Mouse (Mus musculus): ENCODE data around the gene Marc2. TPM values are rescaled to one million over a fixed set of nuclear protein-coding genes. Genes with fewer than 3 reads are reported as not detected.

Gene Marc2
- polyA plus RNA-seq, 1 experiment from 2014 or later, result 177 TPM

DNA sequence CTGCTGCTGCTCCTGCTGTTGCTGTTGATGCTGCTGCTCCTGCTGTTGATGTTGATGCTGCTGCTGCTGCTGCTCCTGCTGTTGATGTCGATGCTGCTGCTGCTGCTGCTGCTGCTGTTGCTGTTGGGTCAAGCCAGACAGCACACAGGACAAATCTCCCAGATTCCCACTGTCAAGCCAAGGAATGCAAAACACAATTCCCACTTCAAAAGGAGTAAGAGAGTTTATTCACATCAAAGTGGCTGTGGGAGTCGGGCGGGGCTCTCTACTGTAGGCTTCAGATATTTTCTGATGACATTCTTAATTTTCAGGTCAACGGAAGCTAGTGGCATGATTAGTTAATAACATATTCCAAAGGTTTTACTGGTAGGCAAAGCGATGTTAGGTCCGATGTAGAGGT lies 16.4 kb upstream of the Marc2 start:
- Histone ChIP-seq H3K36me3 (ENCODE audit: control insufficient read depth, insufficient read depth, low read length) (no peaks in the 10 kb centered on the region), H3K4me3 (ENCODE audit: low read length) (no peak overlapping the region), H3K4me1 (ENCODE audit: control insufficient read depth, insufficient read depth, low read length) (0 out of 2 replicates have a peak, but pooled peaks cover 7% of the 10 kb centered on the region), H3K27ac (ENCODE audit: low read depth, low read length) (no peak overlapping the region), H3K9ac (ENCODE audit: low read depth, low read length) (no peak overlapping the region), H3K4me2 (replicated peaks; ENCODE audit: low read depth, low read length) (no peak overlapping the region), H3K27me3 (ENCODE audit: control insufficient read depth, insufficient read depth, low read length) (no peaks in the 10 kb centered on the region), H3K9me3 (ENCODE audit: control insufficient read depth, low read length) (no peaks in the 10 kb centered on the region)
- ATAC-seq (ENCODE audit: low FRiP score, low TSS enrichment), result no peak
- 93% methylated on average over 6 of the region's 6 CpGs for WGBS

DNA sequence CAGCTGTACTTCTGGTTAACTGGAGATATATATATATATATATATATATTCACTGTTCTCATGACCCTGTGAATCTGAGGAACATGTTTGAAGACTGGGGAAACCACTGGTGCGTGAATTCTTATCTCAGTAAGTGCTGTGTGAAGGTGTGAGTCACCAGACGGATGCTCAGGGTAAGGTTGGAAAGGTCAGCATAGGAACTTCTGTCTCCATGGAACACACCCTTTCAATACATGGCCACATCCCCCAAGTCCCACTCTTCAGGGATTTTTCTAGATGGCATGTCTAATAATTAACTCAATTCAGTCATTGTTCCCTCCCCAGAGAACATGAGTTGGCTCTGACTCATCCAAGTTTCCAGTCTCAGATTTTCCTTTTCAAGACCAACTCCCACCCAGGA lies 15.3 kb upstream of the Marc2 start:
- 68% methylated on average over 2 of the region's 2 CpGs for WGBS

DNA sequence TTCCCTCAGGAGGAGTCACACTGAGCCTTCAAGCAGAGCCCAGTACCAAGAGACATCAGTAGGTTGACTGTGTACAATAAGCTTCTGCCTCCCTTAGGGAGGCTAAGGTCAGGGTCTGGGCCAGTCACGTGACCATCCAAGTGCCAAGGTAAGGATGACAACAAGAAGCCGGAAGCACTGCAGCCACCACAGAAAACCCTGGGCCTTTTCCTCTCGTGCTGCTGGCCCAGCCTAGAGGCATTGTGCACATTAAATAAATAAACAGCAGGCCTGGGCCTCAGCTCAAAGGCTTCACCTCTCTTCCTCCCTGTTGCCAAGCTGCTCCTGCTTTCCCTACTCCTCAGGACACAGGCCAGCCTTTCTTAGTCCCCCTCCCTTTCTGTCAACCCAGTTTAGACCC lies 14.0 kb upstream of the Marc2 start:
- Histone ChIP-seq H3K9me3 (ENCODE audit: control insufficient read depth, low read length) (no peaks in the 10 kb centered on the region), H3K36me3 (ENCODE audit: control insufficient read depth, insufficient read depth, low read length) (no peaks in the 10 kb centered on the region), H3K9ac (ENCODE audit: low read depth, low read length) (no peak overlapping the region), H3K27me3 (ENCODE audit: control insufficient read depth, insufficient read depth, low read length) (no peaks in the 10 kb centered on the region), H3K4me2 (replicated peaks; ENCODE audit: low read depth, low read length) (no peak overlapping the region), H3K4me1 (ENCODE audit: control insufficient read depth, insufficient read depth, low read length) (0 out of 2 replicates have a peak, but pooled peaks cover 7% of the 10 kb centered on the region), H3K4me3 (ENCODE audit: low read length) (no peak overlapping the region), H3K27ac (ENCODE audit: low read depth, low read length) (no peak overlapping the region)
- WGBS, result 48% methylated on average over 3 of the region's 3 CpGs
- ATAC-seq (ENCODE audit: low FRiP score, low TSS enrichment), result no peak; the same call in 1 of the 2 replicates

More for the DNA sequence above, 15.3 kb upstream of the Marc2 start:
- no peak; the same call in 1 of the 2 replicates for ATAC-seq (ENCODE audit: low FRiP score, low TSS enrichment)
- H3K36me3 ChIP-seq (ENCODE audit: control insufficient read depth, insufficient read depth, low read length), result no peaks in the 10 kb centered on the region
- no peak overlapping the region for H3K4me2 ChIP-seq (replicated peaks; ENCODE audit: low read depth, low read length)
- no peak overlapping the region for H3K4me3 ChIP-seq (ENCODE audit: low read length)
- no peak overlapping the region for H3K27ac ChIP-seq (ENCODE audit: low read depth, low read length)
- no peaks in the 10 kb centered on the region for H3K27me3 ChIP-seq (ENCODE audit: control insufficient read depth, insufficient read depth, low read length)
- no peak overlapping the region for H3K9ac ChIP-seq (ENCODE audit: low read depth, low read length)
- H3K4me1 ChIP-seq (ENCODE audit: control insufficient read depth, insufficient read depth, low read length), result 0 out of 2 replicates have a peak, but pooled peaks cover 7% of the 10 kb centered on the region
- no peaks in the 10 kb centered on the region for H3K9me3 ChIP-seq (ENCODE audit: control insufficient read depth, low read length)

DNA sequence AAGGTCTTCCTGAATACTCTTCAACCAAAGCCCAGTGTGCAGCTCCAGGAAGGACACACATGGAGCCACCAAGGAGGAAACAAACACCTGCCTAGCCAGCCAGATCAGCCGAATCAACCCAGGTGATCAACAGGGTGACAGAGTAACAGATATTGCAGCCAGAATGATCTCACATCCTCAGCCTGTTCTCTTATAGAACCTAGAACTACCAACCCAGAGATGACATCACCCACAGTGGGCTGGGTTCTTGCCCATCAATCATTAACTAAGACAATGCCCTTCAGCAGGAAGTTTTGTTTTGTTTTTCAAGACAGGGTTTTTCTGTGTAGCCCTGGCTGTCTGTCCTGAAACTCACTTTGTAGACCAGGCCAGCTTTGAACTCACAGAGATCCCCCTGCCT lies 12.0 kb upstream of the Marc2 start:
- no peaks in the 10 kb centered on the region for H3K36me3 ChIP-seq (ENCODE audit: control insufficient read depth, insufficient read depth, low read length)
- no peak overlapping the region for H3K27ac ChIP-seq (ENCODE audit: low read depth, low read length)
- no peaks in the 10 kb centered on the region for H3K9me3 ChIP-seq (ENCODE audit: control insufficient read depth, low read length)
- H3K27me3 ChIP-seq (ENCODE audit: control insufficient read depth, insufficient read depth, low read length), result no peaks in the 10 kb centered on the region
- ATAC-seq (ENCODE audit: low FRiP score, low TSS enrichment), result no peak
- H3K4me2 ChIP-seq (replicated peaks; ENCODE audit: low read depth, low read length), result no peak overlapping the region
- H3K4me1 ChIP-seq (ENCODE audit: control insufficient read depth, insufficient read depth, low read length), result peaks cover 3% of the 10 kb centered on the region; the same call in 1 of the 2 replicates
- WGBS, result 90% methylated on average over 1 of the region's 1 CpGs
- no peak overlapping the region for H3K9ac ChIP-seq (ENCODE audit: low read depth, low read length)
- no peak overlapping the region for H3K4me3 ChIP-seq (ENCODE audit: low read length)

DNA sequence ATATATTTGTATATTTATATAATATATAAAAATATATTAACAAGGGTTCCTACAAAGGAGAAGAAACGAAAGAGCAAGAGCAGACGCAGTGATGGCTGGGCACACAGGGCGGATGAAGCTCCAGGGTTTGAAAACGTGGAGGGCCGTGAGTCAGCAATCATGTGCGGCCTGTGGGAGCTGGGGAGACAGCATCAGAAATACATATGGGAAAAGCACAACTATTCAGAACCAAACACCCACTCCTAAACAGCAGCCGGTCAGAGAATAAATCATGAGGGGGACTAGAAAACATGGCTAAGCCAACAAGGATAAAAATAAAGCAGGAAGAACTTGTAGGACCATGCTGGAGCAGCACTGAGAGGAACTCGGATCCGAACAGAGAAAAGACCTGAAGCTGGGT lies 11.0 kb upstream of the Marc2 start:
- Histone ChIP-seq H3K27ac (ENCODE audit: low read depth, low read length) (no peak overlapping the region), H3K4me1 (ENCODE audit: control insufficient read depth, insufficient read depth, low read length) (peaks cover 3% of the 10 kb centered on the region; the same call in 1 of the 2 replicates), H3K27me3 (ENCODE audit: control insufficient read depth, insufficient read depth, low read length) (no peaks in the 10 kb centered on the region), H3K4me2 (replicated peaks; ENCODE audit: low read depth, low read length) (no peak overlapping the region), H3K9me3 (ENCODE audit: control insufficient read depth, low read length) (no peaks in the 10 kb centered on the region), H3K4me3 (ENCODE audit: low read length) (no peak overlapping the region), H3K36me3 (ENCODE audit: control insufficient read depth, insufficient read depth, low read length) (no peaks in the 10 kb centered on the region), H3K9ac (ENCODE audit: low read depth, low read length) (no peak overlapping the region)
- 86% methylated on average over 9 of the region's 9 CpGs for WGBS
- no peak for ATAC-seq (ENCODE audit: low FRiP score, low TSS enrichment)

DNA sequence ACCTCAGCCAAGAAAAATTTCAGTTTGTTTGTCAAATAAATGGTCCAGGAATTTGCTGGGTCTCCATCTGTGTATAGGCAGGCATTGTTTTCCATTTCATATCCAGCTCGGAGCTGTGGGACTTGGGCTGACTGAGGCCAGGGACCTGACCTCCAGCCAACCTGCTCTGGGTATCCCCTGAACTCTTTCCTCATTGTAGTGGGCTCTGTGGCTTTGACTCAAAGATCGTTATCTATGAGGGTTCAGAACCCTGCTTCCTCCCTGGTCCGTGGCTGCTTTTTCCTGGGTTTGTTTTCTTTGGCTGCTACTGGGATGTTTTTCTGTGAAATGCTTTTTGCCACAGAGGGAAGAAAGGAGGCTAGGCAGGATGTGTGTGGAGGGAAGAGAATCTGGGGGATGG lies 7.7 kb upstream of the Marc2 start:
- peak; percentile 6; the same call in 1 of the 2 replicates for ATAC-seq (ENCODE audit: low FRiP score, low TSS enrichment)
- H3K4me1 ChIP-seq (ENCODE audit: control insufficient read depth, insufficient read depth, low read length), result peaks cover 12% of the 10 kb centered on the region; the same call in 1 of the 2 replicates
- 35% methylated on average over 3 of the region's 3 CpGs for WGBS
- no peaks in the 10 kb centered on the region for H3K27me3 ChIP-seq (ENCODE audit: control insufficient read depth, insufficient read depth, low read length)
- H3K36me3 ChIP-seq (ENCODE audit: control insufficient read depth, insufficient read depth, low read length), result no peaks in the 10 kb centered on the region
- no peak overlapping the region for H3K9ac ChIP-seq (ENCODE audit: low read depth, low read length)
- no peaks in the 10 kb centered on the region for H3K9me3 ChIP-seq (ENCODE audit: control insufficient read depth, low read length)
- no peak overlapping the region for H3K4me3 ChIP-seq (ENCODE audit: low read length)
- peak overlapping the region; percentile 78; the same call in 1 of the 2 replicates for H3K27ac ChIP-seq (ENCODE audit: low read depth, low read length)
- H3K4me2 ChIP-seq (replicated peaks; ENCODE audit: low read depth, low read length), result no peak overlapping the region; the same call in 1 of the 2 replicates

DNA sequence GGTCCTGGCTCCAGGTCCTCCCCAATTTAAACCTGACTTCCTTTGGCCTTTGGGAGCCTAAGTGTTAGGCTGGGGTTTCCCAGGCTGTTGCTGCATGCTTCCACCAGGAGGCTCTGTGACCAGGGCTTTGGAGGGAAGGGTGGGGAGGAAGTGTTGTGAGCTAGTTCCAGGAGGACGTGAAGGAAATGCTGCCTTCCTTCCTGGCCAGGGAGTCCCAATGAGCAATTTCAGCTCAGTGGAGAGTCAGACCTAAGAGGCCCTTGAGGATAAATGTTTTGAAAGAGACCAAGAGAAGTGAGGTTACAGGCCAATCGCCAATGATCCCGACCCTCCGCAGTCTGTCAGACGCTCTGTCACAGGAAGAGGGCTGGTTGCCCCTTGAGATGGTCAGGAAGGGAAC lies 7.1 kb upstream of the Marc2 start:
- Histone ChIP-seq H3K27me3 (ENCODE audit: control insufficient read depth, insufficient read depth, low read length) (no peaks in the 10 kb centered on the region), H3K36me3 (ENCODE audit: control insufficient read depth, insufficient read depth, low read length) (no peaks in the 10 kb centered on the region), H3K4me3 (ENCODE audit: low read length) (no peak overlapping the region), H3K4me1 (ENCODE audit: control insufficient read depth, insufficient read depth, low read length) (peaks cover 12% of the 10 kb centered on the region; the same call in 1 of the 2 replicates), H3K4me2 (replicated peaks; ENCODE audit: low read depth, low read length) (peak overlapping the region; percentile 24; the same call in 1 of the 2 replicates), H3K27ac (ENCODE audit: low read depth, low read length) (peak overlapping the region; percentile 78; the same call in 1 of the 2 replicates), H3K9ac (ENCODE audit: low read depth, low read length) (no peak overlapping the region), H3K9me3 (ENCODE audit: control insufficient read depth, low read length) (no peaks in the 10 kb centered on the region)
- peak; percentile 75 for ATAC-seq (ENCODE audit: low FRiP score, low TSS enrichment)
- WGBS, result 22% methylated on average over 5 of the region's 5 CpGs

DNA sequence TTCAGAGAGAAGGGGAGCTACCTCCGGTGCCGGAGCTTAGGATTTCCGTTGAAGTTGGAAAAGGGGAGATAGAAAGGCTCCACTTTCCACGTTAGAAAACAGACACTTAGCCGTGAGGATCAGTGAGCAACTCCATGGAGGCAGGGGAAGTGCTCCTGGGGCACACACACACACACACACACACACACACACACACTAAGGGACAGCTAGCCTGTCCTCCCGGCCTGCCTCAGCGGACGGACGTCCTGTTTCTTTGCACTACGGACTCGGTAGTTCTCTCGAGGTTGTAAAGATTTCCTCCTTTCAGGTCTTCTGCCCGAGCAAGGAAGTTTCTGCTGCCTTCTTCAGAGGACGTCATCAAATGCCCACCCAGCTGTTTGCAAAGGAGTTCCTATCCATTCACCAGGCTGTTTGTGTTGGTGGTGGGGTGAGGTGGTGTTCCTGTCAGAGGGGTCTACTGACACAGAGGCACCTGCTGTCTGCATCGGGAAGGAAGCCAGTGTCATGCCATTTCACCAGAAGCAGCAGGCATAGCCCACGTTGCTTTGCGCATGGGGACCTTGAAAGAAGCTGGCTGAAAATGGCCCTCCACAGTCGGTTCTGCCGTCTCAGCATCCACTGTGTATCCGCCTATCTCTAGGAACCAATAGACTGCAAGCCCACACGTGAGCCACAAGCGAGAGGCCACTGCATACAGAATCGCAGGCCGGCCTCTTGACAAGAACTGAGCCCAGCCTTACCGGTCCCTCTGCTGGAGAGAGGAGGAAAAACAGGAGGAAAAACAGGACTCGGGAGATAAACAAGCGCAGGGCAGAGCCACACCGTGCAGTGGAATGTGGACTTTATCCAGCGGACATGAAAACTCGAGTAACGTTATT lies 5.7 kb upstream of the Marc2 start:
- Histone ChIP-seq H3K4me1 (ENCODE audit: control insufficient read depth, insufficient read depth, low read length) (peaks cover 12% of the 10 kb centered on the region; the same call in 1 of the 2 replicates), H3K36me3 (ENCODE audit: control insufficient read depth, insufficient read depth, low read length) (no peaks in the 10 kb centered on the region), H3K27ac (ENCODE audit: low read depth, low read length) (peak overlapping the region; percentile 38; the same call in 1 of the 2 replicates), H3K4me2 (replicated peaks; ENCODE audit: low read depth, low read length) (peak overlapping the region; percentile 27), H3K9ac (ENCODE audit: low read depth, low read length) (no peak overlapping the region), H3K27me3 (ENCODE audit: control insufficient read depth, insufficient read depth, low read length) (peaks cover 3% of the 10 kb centered on the region; the same call in 1 of the 2 replicates), H3K9me3 (ENCODE audit: control insufficient read depth, low read length) (no peaks in the 10 kb centered on the region), H3K4me3 (ENCODE audit: low read length) (peak overlapping the region; percentile 0; the same call in 1 of the 2 replicates)
- WGBS, result 11% methylated on average over 31 of the region's 31 CpGs
- peak; percentile 80 for ATAC-seq (ENCODE audit: low FRiP score, low TSS enrichment)

DNA sequence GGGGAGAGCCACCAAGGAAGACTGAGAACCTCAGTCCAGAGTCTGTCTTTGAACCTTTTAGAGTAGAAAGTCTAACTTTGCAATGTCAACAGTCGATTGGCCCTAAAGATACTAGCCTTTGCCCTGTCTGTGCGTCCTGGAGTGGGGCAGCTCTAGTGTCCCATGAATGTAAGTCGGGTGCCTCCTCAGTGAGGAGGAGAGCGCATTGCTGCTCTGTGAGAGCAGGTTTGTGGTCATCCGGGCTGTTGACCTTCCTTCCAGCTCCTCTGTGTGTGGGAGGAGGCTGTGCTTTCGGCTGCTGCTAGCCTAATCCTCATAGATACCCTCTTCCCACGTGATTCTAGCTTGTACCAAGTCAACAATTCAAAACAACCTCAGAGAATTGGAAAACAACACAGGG lies 4.9 kb upstream of the Marc2 start:
- Histone ChIP-seq H3K4me3 (ENCODE audit: low read length) (no peak overlapping the region), H3K9me3 (ENCODE audit: control insufficient read depth, low read length) (no peaks in the 10 kb centered on the region), H3K36me3 (ENCODE audit: control insufficient read depth, insufficient read depth, low read length) (no peaks in the 10 kb centered on the region), H3K27me3 (ENCODE audit: control insufficient read depth, insufficient read depth, low read length) (peaks cover 3% of the 10 kb centered on the region; the same call in 1 of the 2 replicates), H3K9ac (ENCODE audit: low read depth, low read length) (no peak overlapping the region), H3K4me2 (replicated peaks; ENCODE audit: low read depth, low read length) (no peak overlapping the region; the same call in 1 of the 2 replicates), H3K27ac (ENCODE audit: low read depth, low read length) (peak overlapping the region; percentile 38; the same call in 1 of the 2 replicates), H3K4me1 (ENCODE audit: control insufficient read depth, insufficient read depth, low read length) (peaks cover 16% of the 10 kb centered on the region; the same call in 1 of the 2 replicates)
- ATAC-seq (ENCODE audit: low FRiP score, low TSS enrichment), result no peak
- WGBS, result 23% methylated on average over 7 of the region's 7 CpGs
